Mouse (Mus musculus): Measurements from ENCODE around the gene Zcchc2. TPM values are rescaled to one million over a fixed set of nuclear protein-coding genes. Genes with fewer than 3 reads are reported as not detected.
A peak's percentile ranks its signal among the peaks of the same experiment; 100 is the strongest.

Zcchc2 gene
- polyA plus RNA-seq, 1 experiment, result 8.1 TPM

- H3K4me1 ChIP-seq (ENCODE audit: control insufficient read depth, insufficient read depth, low read length), result no peaks in the 10 kb centered on the region
- H3K27ac ChIP-seq (ENCODE audit: control insufficient read depth, insufficient read depth, low read depth, low read length, poor library complexity), result no peak overlapping the region
- no peak overlapping the region for H3K4me3 ChIP-seq (replicated peaks; ENCODE audit: control insufficient read depth, low read depth, low read length)
- 84% methylated on average over 6 of the region's 6 CpGs for WGBS
- TF ChIP-seq CTCF (IDR thresholded peaks at IDR 0.05; ENCODE audit: control insufficient read depth, insufficient read depth, low read length) (no peak), POLR2A (IDR thresholded peaks at IDR 0.05; ENCODE audit: borderline replicate concordance, control insufficient read depth, low read depth, low read length) (no peak)
Measured at GRCm38 (mm10) chr1:106054978-106055377, 64.8 kb downstream of the Zcchc2 start.

- no peak for TF ChIP-seq CTCF (IDR thresholded peaks at IDR 0.05; ENCODE audit: control insufficient read depth, insufficient read depth, low read length)
- TF ChIP-seq POLR2A (IDR thresholded peaks at IDR 0.05; ENCODE audit: borderline replicate concordance, control insufficient read depth, low read depth, low read length), result no peak
- WGBS, result 75% methylated on average over 5 of the region's 5 CpGs
Measured at GRCm38 (mm10) chr1:106058355-106058754, 68.1 kb downstream of the Zcchc2 start.

GRCm38 (mm10) chr1:106059516-106060277 lies 69.5 kb downstream of the Zcchc2 start:
- H3K27ac ChIP-seq (ENCODE audit: control insufficient read depth, insufficient read depth, low read depth, low read length, poor library complexity), result no peak overlapping the region
- TF ChIP-seq POLR2A (IDR thresholded peaks at IDR 0.05; ENCODE audit: borderline replicate concordance, control insufficient read depth, low read depth, low read length) (no peak), CTCF (IDR thresholded peaks at IDR 0.05; ENCODE audit: control insufficient read depth, insufficient read depth, low read length) (no peak)
- no peak overlapping the region for H3K4me3 ChIP-seq (replicated peaks; ENCODE audit: control insufficient read depth, low read depth, low read length)
- H3K4me1 ChIP-seq (ENCODE audit: control insufficient read depth, insufficient read depth, low read length), result peaks cover 3% of the 10 kb centered on the region; the same call in 1 of the 2 replicates
- 56% methylated on average over 4 of the region's 4 CpGs for WGBS

More at GRCm38 (mm10) chr1:106058355-106058754, 68.1 kb downstream of the Zcchc2 start:
- Histone ChIP-seq H3K27ac (ENCODE audit: control insufficient read depth, insufficient read depth, low read depth, low read length, poor library complexity) (no peak overlapping the region), H3K4me3 (replicated peaks; ENCODE audit: control insufficient read depth, low read depth, low read length) (no peak overlapping the region), H3K4me1 (ENCODE audit: control insufficient read depth, insufficient read depth, low read length) (no peaks in the 10 kb centered on the region)

GRCm38 (mm10) chr1:106061185-106061910 lies 71.1 kb downstream of the Zcchc2 start:
- no peak overlapping the region for H3K27ac ChIP-seq (ENCODE audit: control insufficient read depth, insufficient read depth, low read depth, low read length, poor library complexity)
- 53% methylated on average over 4 of the region's 4 CpGs for WGBS
- H3K4me3 ChIP-seq (replicated peaks; ENCODE audit: control insufficient read depth, low read depth, low read length), result no peak overlapping the region
- no peak for TF ChIP-seq POLR2A (IDR thresholded peaks at IDR 0.05; ENCODE audit: borderline replicate concordance, control insufficient read depth, low read depth, low read length)
- TF ChIP-seq CTCF (IDR thresholded peaks at IDR 0.05; ENCODE audit: control insufficient read depth, insufficient read depth, low read length), result no peak
- H3K4me1 ChIP-seq (ENCODE audit: control insufficient read depth, insufficient read depth, low read length), result peaks cover 3% of the 10 kb centered on the region; the same call in 1 of the 2 replicates

GRCm38 (mm10) chr1:106062891-106063590 lies 72.8 kb downstream of the Zcchc2 start:
- TF ChIP-seq CTCF (IDR thresholded peaks at IDR 0.05; ENCODE audit: control insufficient read depth, insufficient read depth, low read length), result no peak
- TF ChIP-seq POLR2A (IDR thresholded peaks at IDR 0.05; ENCODE audit: borderline replicate concordance, control insufficient read depth, low read depth, low read length), result no peak
- WGBS, result 86% methylated on average over 9 of the region's 9 CpGs

GRCm38 (mm10) chr1:106063591-106064170 lies 73.5 kb downstream of the Zcchc2 start:
- 74% methylated on average over 4 of the region's 4 CpGs for WGBS
- no peak overlapping the region for H3K4me3 ChIP-seq (replicated peaks; ENCODE audit: control insufficient read depth, low read depth, low read length)
- H3K27ac ChIP-seq (ENCODE audit: control insufficient read depth, insufficient read depth, low read depth, low read length, poor library complexity), result no peak overlapping the region
- peaks cover 4% of the 10 kb centered on the region; the same call in 1 of the 2 replicates for H3K4me1 ChIP-seq (ENCODE audit: control insufficient read depth, insufficient read depth, low read length)
- no peak for TF ChIP-seq POLR2A (IDR thresholded peaks at IDR 0.05; ENCODE audit: borderline replicate concordance, control insufficient read depth, low read depth, low read length)
- TF ChIP-seq CTCF (IDR thresholded peaks at IDR 0.05; ENCODE audit: control insufficient read depth, insufficient read depth, low read length), result no peak

More at GRCm38 (mm10) chr1:106062891-106063590, 72.8 kb downstream of the Zcchc2 start:
- Histone ChIP-seq H3K4me1 (ENCODE audit: control insufficient read depth, insufficient read depth, low read length) (peaks cover 4% of the 10 kb centered on the region; the same call in 1 of the 2 replicates), H3K27ac (ENCODE audit: control insufficient read depth, insufficient read depth, low read depth, low read length, poor library complexity) (no peak overlapping the region), H3K4me3 (replicated peaks; ENCODE audit: control insufficient read depth, low read depth, low read length) (no peak overlapping the region)

- TF ChIP-seq CTCF (IDR thresholded peaks at IDR 0.05; ENCODE audit: control insufficient read depth, insufficient read depth, low read length) (no peak), POLR2A (IDR thresholded peaks at IDR 0.05; ENCODE audit: borderline replicate concordance, control insufficient read depth, low read depth, low read length) (no peak)
- whole genome bisulfite sequencing, result 6% methylated on average over 3 of the region's 3 CpGs
- 0 out of 2 replicates have a peak overlapping the region, but pooled peaks have one; percentile 12 for H3K27ac ChIP-seq (ENCODE audit: control insufficient read depth, insufficient read depth, low read depth, low read length, poor library complexity)
- H3K4me3 ChIP-seq (replicated peaks; ENCODE audit: control insufficient read depth, low read depth, low read length), result no peak overlapping the region
- H3K4me1 ChIP-seq (ENCODE audit: control insufficient read depth, insufficient read depth, low read length), result peaks cover 4% of the 10 kb centered on the region; the same call in 1 of the 2 replicates
Measured at GRCm38 (mm10) chr1:106064291-106064690, 74.1 kb downstream of the Zcchc2 start.
